Mouse (Mus musculus) neutrophil, adult 5-6 weeks (primary cell): ENCODE measurements around the gene Ankrd22. TPM values are rescaled to one million over a fixed set of nuclear protein-coding genes. Genes with fewer than 3 reads are reported as not detected.

Experiments
- ATAC-seq: fragments of 151-379, 151-347 bp; 2 replicates; pipeline ENCODE4 v1.8.0; 2017; ENCODE audit warnings: mild to moderate bottlenecking, moderate TSS enrichment; ENCODE audit not compliant: insufficient number of reproducible peaks, poor library complexity, low FRiP score, severe bottlenecking; ENCODE audit errors: extremely low read depth
- total RNA-seq: library from RNA; stranded (forward); fragments of 200-1000 nt; gene quantifications from 2 replicates; pipeline ENCODE4 v1.2.3, GENCODE M21; 2017

Ankrd22 gene
- total RNA-seq, 1 experiment from 2014 or later, result 10.5 TPM

DNA sequence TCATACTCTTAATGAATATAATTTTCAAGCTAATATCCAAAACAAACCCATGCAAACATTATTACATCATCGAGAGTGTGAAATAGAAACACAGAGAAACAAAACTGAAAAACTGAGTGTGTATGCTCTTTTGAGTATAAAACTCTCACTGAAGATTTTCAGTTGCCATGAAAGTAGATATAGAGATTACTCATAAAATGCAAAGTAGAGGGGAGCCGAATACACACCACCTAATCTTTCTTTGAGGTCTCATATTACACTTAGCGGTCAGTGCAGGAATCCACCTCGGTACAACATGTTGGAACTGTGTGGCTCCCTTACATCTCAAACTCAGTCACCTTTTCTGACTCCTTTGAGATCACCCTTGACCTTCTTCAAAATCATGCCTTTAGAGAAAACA, 46.2 kb downstream of the Ankrd22 start:
- ATAC-seq, result no peak

DNA sequence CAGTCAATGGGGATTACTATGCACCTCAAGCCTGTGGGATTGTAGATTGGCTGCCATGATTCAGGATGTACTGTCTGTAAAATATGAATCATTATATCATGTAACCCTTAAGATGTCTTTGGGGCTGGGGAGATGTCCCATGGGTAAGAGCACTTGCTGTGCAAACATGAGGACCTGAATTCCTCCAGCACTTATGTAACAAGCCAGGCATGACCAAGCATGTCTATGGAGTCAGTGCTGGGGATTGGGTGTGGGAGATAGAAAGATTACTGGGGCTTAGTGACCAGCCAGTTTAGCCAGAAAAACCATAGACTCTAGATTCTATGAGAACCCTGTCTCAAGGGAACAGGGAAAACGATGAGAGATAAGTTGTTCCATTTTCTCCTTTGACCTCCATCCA, 46.8 kb downstream of the Ankrd22 start:
- no peak for ATAC-seq

DNA sequence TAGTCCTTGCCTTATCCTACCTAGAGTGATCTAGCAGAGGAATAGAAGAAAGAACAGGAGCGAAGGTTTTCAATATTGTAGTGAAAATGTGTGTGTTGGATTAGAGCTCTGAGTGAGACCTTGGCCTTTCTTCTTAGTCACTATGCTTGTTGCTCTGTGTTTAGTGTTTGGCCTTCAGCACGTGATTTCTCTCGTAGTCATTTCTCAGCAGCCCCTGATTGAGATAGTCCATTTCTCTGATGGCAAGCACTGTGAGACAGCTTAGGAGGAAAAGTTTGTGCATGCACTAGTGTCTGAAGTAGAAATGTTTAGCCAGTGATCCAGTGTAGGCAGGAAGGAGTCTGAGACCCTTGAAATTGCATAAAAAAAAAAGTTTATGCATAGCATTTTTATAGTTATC, 61.0 kb downstream of the Ankrd22 start:
- no peak for ATAC-seq

DNA sequence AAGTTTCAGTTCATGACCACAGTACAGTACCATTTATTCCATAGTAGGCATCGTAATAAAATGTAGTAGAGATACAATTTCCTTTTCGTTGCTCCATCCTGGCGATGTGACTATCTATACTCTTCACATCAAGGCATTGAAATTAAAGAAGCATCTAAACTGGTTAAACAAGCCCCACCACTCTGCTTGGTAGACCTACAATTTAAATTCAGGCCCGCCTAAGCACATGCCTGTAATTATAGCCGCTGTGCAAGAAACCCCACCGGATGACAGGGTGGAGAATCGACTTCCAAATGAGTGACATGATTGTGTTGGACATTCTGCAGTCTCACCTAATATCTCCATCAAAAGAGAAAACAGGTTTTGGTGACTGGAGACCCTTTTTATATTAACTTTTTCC, 64.0 kb downstream of the Ankrd22 start:
- ATAC-seq, result no peak

DNA sequence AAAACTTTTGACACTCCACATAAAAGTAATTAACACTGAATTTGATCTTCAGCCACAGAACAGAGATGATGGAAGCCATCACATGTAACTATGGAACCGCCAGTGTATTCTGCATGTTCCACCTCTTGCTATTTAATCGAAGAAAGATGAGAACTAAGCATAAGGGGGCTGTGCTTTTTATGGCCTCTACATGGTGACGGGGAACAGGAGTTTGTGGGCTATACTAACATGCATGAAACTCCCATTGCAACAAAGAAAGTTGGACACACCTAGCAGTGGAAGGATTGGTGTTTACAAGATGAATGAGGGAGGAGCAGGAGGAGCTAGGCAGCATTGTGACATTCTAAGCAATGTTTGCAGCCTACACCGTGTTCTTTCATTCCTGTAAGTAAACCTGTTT, 65.2 kb downstream of the Ankrd22 start, which contains the start of gene Lipm:
Lipm (plus strand) TSS at position 301 of the 400 bp plus-strand sequence.
- ATAC-seq, result no peak

DNA sequence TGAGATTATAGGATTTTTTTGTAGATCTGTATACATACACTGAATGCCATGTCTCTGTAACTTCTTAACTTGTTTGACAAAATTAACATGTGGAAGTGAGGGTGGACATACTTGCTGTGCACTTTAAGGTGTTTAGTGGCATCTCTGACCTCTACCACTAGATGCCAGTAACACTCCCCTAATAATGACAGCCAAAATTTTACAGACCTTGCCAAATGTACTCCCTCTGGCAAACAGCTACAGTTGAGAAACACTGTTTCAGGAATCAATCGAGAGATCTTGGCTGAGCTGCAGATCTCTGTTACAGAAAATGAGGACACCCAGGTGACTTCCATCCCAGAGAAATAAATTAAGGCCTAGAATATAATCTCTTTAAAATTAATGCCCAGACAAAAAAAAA, 69.6 kb downstream of the Ankrd22 start:
- no peak for ATAC-seq

DNA sequence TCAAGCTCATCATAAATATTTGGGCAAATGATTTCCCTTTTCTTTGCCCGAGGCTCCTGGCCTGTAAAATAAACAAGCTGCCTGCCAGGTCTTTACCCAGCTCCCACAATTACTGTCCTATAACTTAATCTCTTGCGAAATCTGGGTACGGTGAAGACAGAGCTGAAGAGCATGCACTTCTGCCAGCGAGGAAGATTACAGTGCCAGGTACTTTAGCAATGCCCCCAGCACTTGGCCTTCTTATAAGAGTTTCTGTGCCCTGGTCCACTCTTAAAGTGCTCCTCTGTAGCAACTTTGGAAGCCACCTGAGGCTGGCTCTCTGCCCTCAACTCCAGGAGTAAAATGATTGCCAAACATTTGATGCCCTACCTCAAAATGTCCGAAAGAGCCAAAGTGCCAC, 70.5 kb downstream of the Ankrd22 start:
- ATAC-seq, result no peak

DNA sequence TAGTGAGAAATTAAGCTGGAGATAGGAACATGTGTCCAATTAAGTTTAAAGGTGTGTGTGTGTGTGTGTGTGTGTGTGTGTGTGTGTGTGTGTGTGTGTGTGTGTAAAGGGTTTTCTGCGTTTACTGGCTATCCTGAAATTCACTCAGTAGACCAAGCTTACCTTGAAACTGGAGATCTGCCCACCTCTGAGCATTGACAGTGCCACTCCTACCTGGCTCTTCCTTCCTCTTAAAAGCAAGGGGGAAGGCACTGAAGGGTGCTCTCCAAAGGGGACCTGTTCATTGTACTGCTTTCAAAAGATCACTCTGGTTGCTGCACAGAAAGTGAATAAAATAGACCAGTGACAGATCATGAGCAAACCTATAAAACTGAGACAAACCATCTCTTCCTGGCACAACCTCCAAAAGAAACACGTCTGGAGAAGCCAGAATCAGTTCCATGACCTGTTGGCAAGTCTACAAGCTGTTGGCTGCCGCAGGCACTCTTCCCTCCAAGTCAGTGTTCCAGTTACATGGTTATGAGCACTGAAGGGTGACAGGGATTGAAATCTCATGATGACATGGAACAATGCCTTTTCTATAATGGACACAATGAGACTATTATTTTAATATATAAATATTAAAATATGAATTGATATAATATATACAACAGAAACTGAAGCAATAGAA, 76.7 kb downstream of the Ankrd22 start:
- ATAC-seq, result no peak

DNA sequence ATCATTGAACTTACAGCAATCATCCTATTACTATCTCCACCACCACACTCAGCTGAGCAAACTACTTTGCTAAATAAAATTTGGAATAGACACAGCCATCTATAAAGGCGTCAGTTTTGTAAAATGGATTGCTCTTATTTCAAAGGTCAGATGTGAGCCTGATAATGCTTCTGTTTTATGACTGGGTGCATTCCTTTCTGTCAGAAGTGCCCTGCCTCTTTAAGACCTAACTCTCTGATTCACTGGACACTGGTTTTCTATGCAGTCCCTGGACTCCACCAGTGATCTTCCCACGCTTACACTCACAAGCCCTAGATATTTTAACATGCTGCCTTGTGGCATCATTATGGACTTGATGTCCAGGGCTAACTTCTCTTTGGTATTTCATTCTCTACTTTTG, 87.7 kb downstream of the Ankrd22 start:
- ATAC-seq, result no peak

DNA sequence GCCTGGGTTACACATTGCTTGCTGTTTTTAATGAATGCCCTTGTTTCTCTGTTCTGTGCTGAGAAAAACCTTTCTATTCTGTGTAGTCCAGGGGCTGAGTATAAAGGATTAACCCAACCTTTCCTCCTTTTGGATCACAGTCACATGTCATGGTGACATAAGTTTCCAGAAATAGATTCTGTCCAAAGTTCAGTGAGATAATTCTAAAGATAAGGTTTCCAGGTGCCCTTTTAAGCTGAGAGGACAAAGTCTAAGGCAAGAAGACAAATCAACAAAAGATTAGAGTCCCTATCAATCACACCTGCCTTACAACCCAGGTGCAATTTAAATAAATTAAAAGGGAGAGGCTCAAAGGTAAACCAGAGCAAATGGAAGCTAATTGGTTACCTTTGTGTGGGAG, 91.6 kb downstream of the Ankrd22 start:
- no peak for ATAC-seq

Other genes starting within 250 kb of the Ankrd22 start
- not detected in 2 replicates for gene Lipf, start 204.9 kb downstream of the Ankrd22 start, total RNA-seq
- not detected in 2 replicates for gene Lipk, start 157.8 kb downstream of the Ankrd22 start, total RNA-seq
- gene Lipn, start 98.7 kb downstream of the Ankrd22 start, total RNA-seq, result 0.74 TPM in 1 of 2 replicates, not detected in the other
- 0.37 TPM in 1 of 2 replicates, not detected in the other for gene Lipm, start 65.1 kb downstream of the Ankrd22 start, total RNA-seq
- 35.0 and 39.2 TPM in 2 replicates for gene Stambpl1, start 26.2 kb upstream of the Ankrd22 start, total RNA-seq
- 17.7 and 18.4 TPM in 2 replicates for gene Acta2, start 89.5 kb upstream of the Ankrd22 start, total RNA-seq
- 63.4 and 64.6 TPM in 2 replicates for gene Fas, start 124.6 kb upstream of the Ankrd22 start, total RNA-seq